Mouse (Mus musculus) liver (tissue): Measurements from ENCODE around the gene 4632433K11Rik.
"Not testable (repeated sequence)": the region's sequence is repeated elsewhere in the genome, so short reads cannot be mapped to it uniquely, and the experiment has no call there.

Source experiments
- DNase-seq: peaks from one replicate; pipeline ENCODE4 v3.0.0-alpha.2; 2020; ENCODE audit warnings: mixed read lengths

The 4632433K11Rik gene

GRCm38 (mm10) chr7:5033818-5034217, at the start of gene 4632433K11Rik:
Gene 4632433K11Rik, plus strand, starts transcription at chr7:5034118.
- no peak for DNase-seq

- no peak for DNase-seq
Observed at GRCm38 (mm10) chr7:4988250-4988649, 45.7 kb upstream of the 4632433K11Rik start.

GRCm38 (mm10) chr7:4993347-4993998, 40.4 kb upstream of the 4632433K11Rik start:
- DNase-seq: no peak

- no peak for DNase-seq
Observed at GRCm38 (mm10) chr7:4993999-4994788, 39.7 kb upstream of the 4632433K11Rik start.

- DNase-seq: no peak
Observed at GRCm38 (mm10) chr7:4995268-4996002, 38.5 kb upstream of the 4632433K11Rik start.

GRCm38 (mm10) chr7:4996003-4996895, 37.7 kb upstream of the 4632433K11Rik start, which contains the start of gene Zfp579:
Gene Zfp579, minus strand, starts transcription at chr7:4996158.
- peak; percentile 81 for DNase-seq

- DNase-seq: no peak
Observed at GRCm38 (mm10) chr7:4996934-4997333, 37.0 kb upstream of the 4632433K11Rik start.

- DNase-seq: no peak
Observed at GRCm38 (mm10) chr7:4999876-5000275, 34.0 kb upstream of the 4632433K11Rik start.

GRCm38 (mm10) chr7:5002876-5003275, 31.0 kb upstream of the 4632433K11Rik start:
- not testable (repeated sequence) for DNase-seq

- no peak for DNase-seq
Observed at GRCm38 (mm10) chr7:5008229-5008628, 25.7 kb upstream of the 4632433K11Rik start.

GRCm38 (mm10) chr7:5012681-5013513, 21.0 kb upstream of the 4632433K11Rik start:
- no peak for DNase-seq

- DNase-seq: peak; percentile 98
Observed at GRCm38 (mm10) chr7:5014251-5015117, 19.4 kb upstream of the 4632433K11Rik start, which contains the start of the genes Zfp524 and Fiz1. Gene Zfp524, plus strand, starts transcription at chr7:5014415. Gene Fiz1, minus strand, starts transcription at chr7:5014697.

- DNase-seq: peak; percentile 94
Observed at GRCm38 (mm10) chr7:5015118-5016001, 18.6 kb upstream of the 4632433K11Rik start, which contains the start of gene Gm44973. Gene Gm44973, plus strand, starts transcription at chr7:5015496.

- DNase-seq: no peak
Observed at GRCm38 (mm10) chr7:5016057-5016456, 17.9 kb upstream of the 4632433K11Rik start.

GRCm38 (mm10) chr7:5016920-5017319, 17.0 kb upstream of the 4632433K11Rik start:
- DNase-seq: no peak

GRCm38 (mm10) chr7:5017352-5017751, 16.6 kb upstream of the 4632433K11Rik start:
- DNase-seq: no peak

- DNase-seq: no peak
Observed at GRCm38 (mm10) chr7:5017931-5018330, 16.0 kb upstream of the 4632433K11Rik start.

- DNase-seq: not testable (repeated sequence)
Observed at GRCm38 (mm10) chr7:5019576-5019975, 14.3 kb upstream of the 4632433K11Rik start.
